Mouse (Mus musculus): ENCODE measurements around the gene Clca3a1.

Gene Clca3a1

DNA sequence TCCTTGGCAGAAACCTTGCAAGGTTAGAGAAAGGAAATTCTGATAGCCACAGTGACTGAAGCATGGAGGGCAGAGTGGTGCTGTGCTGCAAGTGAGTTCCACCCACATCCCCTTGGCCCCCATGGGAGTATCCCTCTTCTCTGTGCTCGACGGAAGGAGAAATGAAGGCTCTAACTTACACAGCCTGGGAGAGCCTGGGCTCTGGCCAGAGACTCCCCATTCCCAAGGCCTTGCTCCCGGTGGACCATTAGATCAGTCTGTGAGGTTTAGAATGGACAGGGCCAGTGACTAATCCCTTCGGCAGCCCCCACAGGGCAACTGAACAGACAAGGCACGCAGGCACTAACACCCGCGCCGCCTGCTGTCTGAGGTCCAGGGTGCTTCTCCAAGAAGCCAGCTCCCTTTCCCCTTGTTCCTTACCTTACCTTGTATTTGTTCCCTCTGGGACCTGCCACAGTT, 81.0 kb downstream of the Clca3a1 start:
- no peak for DNase-seq (ENCODE audit: low spot score)
